Mouse (Mus musculus) midbrain, embryonic 12.5 days (tissue): ENCODE data around the gene Cyth4. TPM values are rescaled to one million over a fixed set of nuclear protein-coding genes. Genes with fewer than 3 reads are reported as not detected.

ENCODE experiments used
- ATAC-seq: fragments of 200-750 bp; cut with Nextera tagmentation; 2 replicates; pipeline ENCODE4 v1.8.0; 2017; ENCODE audit warnings: low read depth, moderate TSS enrichment, moderate library complexity; ENCODE audit not compliant: low FRiP score
- H3K27ac ChIP-seq: fragments of 300-500 bp; sonication (generic); replicated peaks from 2 replicates; pipeline ENCODE4 v1.5.1; 2016; ENCODE audit warnings: mild to moderate bottlenecking
- H3K27me3 ChIP-seq: fragments of 300-500 bp; sonication (generic); 2 replicates; pipeline ENCODE4 v1.6.1; 2016; ENCODE audit warnings: mild to moderate bottlenecking
- H3K36me3 ChIP-seq: fragments of 300-500 bp; sonication (generic); 2 replicates; pipeline ENCODE4 v1.6.1; 2016
- H3K4me1 ChIP-seq: fragments of 300-500 bp; sonication (generic); 2 replicates; pipeline ENCODE4 v1.6.1; 2016
- H3K4me2 ChIP-seq: fragments of 300-500 bp; sonication (generic); replicated peaks from 2 replicates; pipeline ENCODE4 v1.6.1; 2016; ENCODE audit warnings: mild to moderate bottlenecking, moderate library complexity
- H3K4me3 ChIP-seq: fragments of 300-500 bp; sonication (generic); 2 replicates; pipeline ENCODE4 v1.5.1; 2016; ENCODE audit warnings: mild to moderate bottlenecking
- H3K9ac ChIP-seq: fragments of 300-500 bp; sonication (generic); replicated peaks from 2 replicates; pipeline ENCODE4 v1.6.1; 2016; ENCODE audit warnings: mild to moderate bottlenecking, moderate library complexity
- H3K9me3 ChIP-seq: fragments of 300-500 bp; sonication (generic); 2 replicates; pipeline ENCODE4 v1.6.1; 2016; ENCODE audit warnings: mild to moderate bottlenecking
- WGBS: fragments of 180-500 bp; shearing (Covaris S2); methylation state at CpG from one replicate; pipeline ENCODE4 v1.1.7; 2016; 5-methylcytosine and 5-hydroxymethylcytosine counted together
- polyA plus RNA-seq: library from polyadenylated mRNA; unstranded; fragments of >200 nt; fragmentation: Nextera tagmentation; extraction: Ambion mirVana; gene quantifications from 2 replicates; pipeline ENCODE4 v1.2.1, GENCODE M21; 2016

Gene Cyth4
- polyA plus RNA-seq, result 5.4 and 6.9 TPM in 2 replicates

DNA sequence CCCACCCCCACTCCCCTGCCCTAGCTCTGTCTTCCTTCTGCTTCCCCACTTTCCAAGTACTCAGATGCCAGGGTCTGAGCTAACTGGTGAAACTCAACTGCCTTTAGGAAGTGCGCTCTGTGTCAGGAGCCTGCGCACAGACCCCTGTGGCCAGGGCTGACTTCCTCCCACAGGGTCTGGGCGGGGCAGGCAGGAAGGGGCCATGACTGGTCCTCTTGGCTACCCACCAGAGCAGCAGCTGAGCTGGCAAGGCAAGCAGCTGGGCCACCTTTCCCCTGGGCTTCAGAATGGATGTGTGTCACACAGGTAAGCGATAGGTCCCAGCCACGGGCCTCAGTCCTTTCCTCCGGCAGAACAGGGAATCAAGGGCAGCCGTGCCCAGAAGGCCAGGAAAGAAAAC, at the start of gene Cyth4:
Cyth4 (plus strand) TSS at position 134 of the 400 bp plus-strand sequence.
- no peak within 1 kb of the TSS for H3K4me2 ChIP-seq
- no peak within 1 kb of the TSS for H3K9ac ChIP-seq
- H3K27ac ChIP-seq, result no peak within 1 kb of the TSS
- ATAC-seq, result no peak
- H3K4me1 ChIP-seq, result no peaks in the 10 kb centered on the region
- H3K9me3 ChIP-seq, result no peaks in the 10 kb centered on the region
- H3K27me3 ChIP-seq, result no peaks in the 10 kb centered on the region
- H3K4me3 ChIP-seq, result no peak within 1 kb of the TSS
- 88% methylated on average over 7 of the region's 7 CpGs for WGBS
- no peaks in the 10 kb centered on the region for H3K36me3 ChIP-seq

DNA sequence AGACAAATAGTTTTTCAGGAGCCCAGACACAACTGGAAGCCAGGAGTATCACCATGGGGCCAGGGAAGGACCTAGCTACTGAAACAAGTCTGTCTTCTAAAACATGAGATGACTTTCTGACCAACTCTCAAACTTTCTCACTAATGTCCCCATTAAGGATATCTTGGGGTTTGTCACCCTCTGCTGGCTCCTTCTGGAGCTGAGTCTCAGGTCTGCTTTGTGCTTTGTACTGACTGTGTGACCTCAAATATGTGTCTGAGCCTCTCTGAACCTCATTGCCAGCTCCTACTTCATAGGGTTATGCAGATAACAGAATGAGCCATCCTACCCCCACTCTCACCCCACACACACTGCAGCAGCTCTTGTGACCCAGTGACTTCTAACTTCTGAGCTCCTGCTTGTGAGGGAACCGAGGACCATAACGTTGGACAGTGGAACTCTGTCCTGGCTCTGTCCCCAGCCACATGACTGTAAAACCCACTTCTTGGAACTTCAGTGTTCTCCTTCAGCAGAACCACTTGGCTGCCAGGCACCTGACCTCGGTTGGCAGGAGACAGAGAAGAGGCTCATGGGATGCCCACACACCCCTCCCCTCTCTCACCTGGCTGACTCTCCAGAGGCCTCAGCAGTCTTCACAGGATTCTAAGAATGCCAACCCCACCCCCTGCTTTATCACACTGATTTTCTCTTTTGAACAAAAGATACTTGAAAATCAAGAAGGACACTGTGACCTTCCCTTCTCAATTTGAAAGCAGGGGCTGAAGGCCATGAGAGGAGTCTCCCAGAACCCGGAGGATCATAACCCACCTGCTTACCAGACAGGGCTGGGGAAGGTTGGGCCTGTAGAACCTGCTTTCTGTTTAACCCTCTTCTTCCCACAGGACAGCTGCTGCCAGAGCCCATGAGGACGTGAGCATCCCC, 49.2 kb upstream of the Cyth4 start:
- peaks cover 28% of the 10 kb centered on the region for H3K27me3 ChIP-seq
- no peak for ATAC-seq
- 58% methylated on average over 5 of the region's 5 CpGs for WGBS
- peaks cover 5% of the 10 kb centered on the region; the same call in 1 of the 2 replicates for H3K9me3 ChIP-seq
- H3K9ac ChIP-seq, result no peak overlapping the region
- peaks cover 23% of the 10 kb centered on the region for H3K4me1 ChIP-seq
- H3K36me3 ChIP-seq, result no peaks in the 10 kb centered on the region
- H3K27ac ChIP-seq, result peak overlapping the region; percentile 36; the same call in 1 of the 2 replicates
- H3K4me3 ChIP-seq, result no peak overlapping the region
- no peak overlapping the region for H3K4me2 ChIP-seq

DNA sequence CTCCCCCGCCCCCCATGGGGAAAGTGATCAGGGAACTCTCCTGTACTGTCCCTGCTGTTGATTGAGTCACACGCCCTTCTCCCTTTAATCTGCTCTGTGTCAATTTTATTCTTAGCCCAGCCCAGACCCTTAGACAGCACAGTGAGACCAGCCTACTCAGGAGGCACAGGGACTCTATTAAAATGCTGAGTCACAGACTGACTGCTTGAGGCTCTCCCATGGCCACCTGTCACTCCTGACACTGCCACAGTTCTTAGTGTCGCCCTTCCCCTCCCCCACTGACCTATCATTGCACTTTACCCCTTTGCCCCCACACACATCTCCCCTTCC, 48.5 kb upstream of the Cyth4 start:
- Histone ChIP-seq H3K9me3 (peaks cover 11% of the 10 kb centered on the region; the same call in 1 of the 2 replicates), H3K4me1 (peaks cover 23% of the 10 kb centered on the region), H3K36me3 (no peaks in the 10 kb centered on the region), H3K27ac (peak overlapping the region; percentile 36; the same call in 1 of the 2 replicates), H3K9ac (no peak overlapping the region), H3K4me2 (no peak overlapping the region), H3K27me3 (peaks cover 26% of the 10 kb centered on the region), H3K4me3 (no peak overlapping the region)
- 18% methylated on average over 3 of the region's 3 CpGs for WGBS
- no peak for ATAC-seq

DNA sequence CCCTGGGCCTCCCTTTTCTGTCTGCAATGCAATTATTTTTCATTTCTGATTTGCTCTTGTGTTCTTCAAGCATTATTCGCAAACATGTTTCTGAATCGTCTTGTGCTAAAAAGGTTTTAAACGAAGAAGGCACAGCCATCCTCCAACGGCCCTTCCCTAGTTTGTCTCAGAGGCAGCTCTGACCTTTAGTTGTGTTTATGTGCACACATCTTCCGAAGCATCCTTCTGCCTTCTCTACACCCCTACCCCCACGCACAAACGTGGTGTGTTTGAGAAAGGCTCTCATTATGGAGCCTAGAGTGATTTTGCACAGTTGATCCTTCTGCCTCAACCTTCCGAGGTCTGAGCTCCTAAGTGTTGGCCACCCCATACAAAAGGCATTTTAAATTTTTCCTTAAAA, 48.1 kb upstream of the Cyth4 start:
- H3K27me3 ChIP-seq, result peaks cover 22% of the 10 kb centered on the region

DNA sequence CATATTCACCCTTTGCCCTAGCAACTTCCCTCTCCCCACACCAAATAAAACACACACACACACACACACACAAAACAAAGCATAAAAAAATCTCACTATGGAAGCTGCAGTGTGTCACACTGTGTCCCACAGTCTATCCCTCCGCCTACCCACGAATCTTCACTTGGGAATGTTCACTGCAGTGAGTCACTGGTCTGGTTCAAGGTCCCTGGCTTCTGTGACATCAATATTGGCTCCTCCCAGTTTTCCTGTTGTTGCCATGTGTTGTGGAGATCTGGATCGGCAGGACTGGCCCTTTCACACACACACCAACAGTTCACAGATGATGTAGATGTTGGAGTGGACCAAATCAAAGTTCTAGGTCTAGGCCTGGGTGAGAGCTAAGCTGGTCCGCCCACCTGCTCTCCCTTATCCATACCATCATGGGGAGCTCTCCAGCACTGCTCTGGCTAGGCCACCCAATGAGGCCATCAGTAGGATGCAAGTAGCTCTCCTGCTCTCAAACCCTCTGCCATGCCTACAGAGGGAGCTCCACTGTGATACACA, 47.6 kb upstream of the Cyth4 start:
- H3K27me3 ChIP-seq, result peaks cover 17% of the 10 kb centered on the region
- H3K9ac ChIP-seq, result no peak overlapping the region
- 82% methylated on average over 4 of the region's 4 CpGs for WGBS
- H3K4me3 ChIP-seq, result no peak overlapping the region
- H3K36me3 ChIP-seq, result no peaks in the 10 kb centered on the region
- no peak overlapping the region for H3K4me2 ChIP-seq
- H3K9me3 ChIP-seq, result peaks cover 11% of the 10 kb centered on the region; the same call in 1 of the 2 replicates
- no peak for ATAC-seq
- H3K4me1 ChIP-seq, result peaks cover 20% of the 10 kb centered on the region
- no peak overlapping the region for H3K27ac ChIP-seq

More for the DNA sequence above, 48.1 kb upstream of the Cyth4 start:
- Histone ChIP-seq H3K9me3 (peaks cover 11% of the 10 kb centered on the region; the same call in 1 of the 2 replicates), H3K4me3 (no peak overlapping the region), H3K9ac (no peak overlapping the region), H3K4me2 (no peak overlapping the region), H3K27ac (no peak overlapping the region), H3K4me1 (peaks cover 23% of the 10 kb centered on the region), H3K36me3 (no peaks in the 10 kb centered on the region)
- ATAC-seq, result no peak
- WGBS, result 76% methylated on average over 8 of the region's 8 CpGs

DNA sequence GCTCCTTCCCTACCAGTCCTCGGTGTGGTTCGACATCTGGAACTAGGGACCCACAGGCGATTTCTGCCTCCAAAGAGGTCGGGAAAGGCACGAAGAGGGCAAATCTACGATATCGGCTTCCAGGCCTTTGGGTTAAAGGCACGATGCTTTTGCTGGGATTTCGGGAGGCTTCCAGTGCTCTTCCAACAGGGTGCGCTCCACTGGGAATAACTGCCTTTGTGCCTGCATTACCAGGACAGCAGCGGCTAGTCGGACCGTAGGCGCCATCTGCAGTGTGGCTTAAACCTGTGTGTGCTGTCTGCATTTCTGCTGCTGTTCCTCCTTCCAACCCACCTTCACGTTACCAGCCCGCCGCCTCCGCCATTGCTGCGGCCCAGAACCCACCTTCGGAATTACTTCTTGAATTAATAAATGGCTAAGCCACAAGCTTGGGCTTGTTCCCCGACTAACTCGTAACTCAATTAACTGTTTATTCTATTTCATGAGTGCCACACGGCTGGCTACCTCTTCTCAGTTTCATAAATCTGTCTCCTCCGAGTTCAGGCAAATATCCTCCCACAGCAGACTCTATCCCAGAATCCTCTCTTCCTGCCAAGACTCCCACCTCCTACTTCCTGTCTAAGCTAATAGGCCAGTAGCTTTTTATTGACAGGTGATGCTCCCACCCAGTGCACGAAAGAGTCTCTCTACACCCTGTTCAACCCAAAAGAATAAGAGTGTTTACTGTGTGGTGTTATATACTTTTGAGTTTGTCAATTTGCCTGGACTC, 42.1 kb upstream of the Cyth4 start:
- Histone ChIP-seq H3K4me2 (peak overlapping the region; percentile 7; the same call in 1 of the 2 replicates), H3K4me3 (no peak overlapping the region), H3K9me3 (peaks cover 11% of the 10 kb centered on the region; the same call in 1 of the 2 replicates), H3K9ac (no peak overlapping the region), H3K27me3 (no peaks in the 10 kb centered on the region), H3K27ac (no peak overlapping the region), H3K4me1 (no peaks in the 10 kb centered on the region), H3K36me3 (no peaks in the 10 kb centered on the region)
- WGBS, result 72% methylated on average over 25 of the region's 25 CpGs
- no peak for ATAC-seq

DNA sequence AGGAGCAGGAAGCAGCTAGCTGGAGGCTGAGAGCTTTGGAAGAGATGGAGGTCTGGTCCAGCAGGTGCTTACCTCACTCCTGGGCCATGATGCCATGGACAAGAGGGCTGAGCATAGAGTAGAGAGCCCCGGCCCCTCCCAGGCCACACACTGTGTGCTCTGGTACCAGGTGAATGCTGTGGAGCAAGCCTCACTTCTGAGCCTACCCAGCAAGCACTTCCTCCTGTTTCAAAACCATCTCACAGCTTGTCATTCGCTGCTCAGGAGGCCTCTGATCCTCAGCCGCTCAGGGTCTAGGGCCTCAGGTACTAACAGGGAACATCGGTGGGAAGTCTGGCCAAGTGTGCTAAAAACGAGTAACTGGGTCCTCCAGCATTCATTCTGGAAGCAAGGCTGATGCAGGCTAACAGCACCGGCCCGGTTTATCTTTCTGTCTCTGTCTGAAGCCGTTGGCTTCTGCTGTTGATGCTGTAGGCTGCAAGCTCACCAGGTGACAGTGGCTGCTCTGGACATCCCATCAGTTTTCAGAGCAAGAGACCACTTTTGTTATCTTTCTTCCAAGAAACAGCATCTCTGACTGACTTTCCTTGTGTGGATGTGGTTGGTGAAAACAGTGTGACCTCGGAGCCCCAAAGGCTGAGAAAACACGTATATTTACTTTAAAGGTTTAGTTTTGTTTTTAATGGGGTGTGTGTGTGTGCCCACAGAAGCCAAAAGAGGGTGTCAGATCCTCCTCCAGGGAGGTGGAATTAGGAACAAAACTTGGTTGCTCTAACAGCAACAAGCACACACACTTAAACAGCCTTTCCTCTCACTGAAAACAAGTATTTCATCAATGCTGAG, 38.9 kb upstream of the Cyth4 start:
- Histone ChIP-seq H3K9me3 (0 out of 2 replicates have a peak, but pooled peaks cover 3% of the 10 kb centered on the region), H3K27me3 (no peaks in the 10 kb centered on the region), H3K9ac (no peak overlapping the region), H3K4me3 (no peak overlapping the region), H3K27ac (no peak overlapping the region), H3K36me3 (no peaks in the 10 kb centered on the region), H3K4me2 (no peak overlapping the region), H3K4me1 (no peaks in the 10 kb centered on the region)
- 76% methylated on average over 10 of the region's 10 CpGs for WGBS
- no peak for ATAC-seq

DNA sequence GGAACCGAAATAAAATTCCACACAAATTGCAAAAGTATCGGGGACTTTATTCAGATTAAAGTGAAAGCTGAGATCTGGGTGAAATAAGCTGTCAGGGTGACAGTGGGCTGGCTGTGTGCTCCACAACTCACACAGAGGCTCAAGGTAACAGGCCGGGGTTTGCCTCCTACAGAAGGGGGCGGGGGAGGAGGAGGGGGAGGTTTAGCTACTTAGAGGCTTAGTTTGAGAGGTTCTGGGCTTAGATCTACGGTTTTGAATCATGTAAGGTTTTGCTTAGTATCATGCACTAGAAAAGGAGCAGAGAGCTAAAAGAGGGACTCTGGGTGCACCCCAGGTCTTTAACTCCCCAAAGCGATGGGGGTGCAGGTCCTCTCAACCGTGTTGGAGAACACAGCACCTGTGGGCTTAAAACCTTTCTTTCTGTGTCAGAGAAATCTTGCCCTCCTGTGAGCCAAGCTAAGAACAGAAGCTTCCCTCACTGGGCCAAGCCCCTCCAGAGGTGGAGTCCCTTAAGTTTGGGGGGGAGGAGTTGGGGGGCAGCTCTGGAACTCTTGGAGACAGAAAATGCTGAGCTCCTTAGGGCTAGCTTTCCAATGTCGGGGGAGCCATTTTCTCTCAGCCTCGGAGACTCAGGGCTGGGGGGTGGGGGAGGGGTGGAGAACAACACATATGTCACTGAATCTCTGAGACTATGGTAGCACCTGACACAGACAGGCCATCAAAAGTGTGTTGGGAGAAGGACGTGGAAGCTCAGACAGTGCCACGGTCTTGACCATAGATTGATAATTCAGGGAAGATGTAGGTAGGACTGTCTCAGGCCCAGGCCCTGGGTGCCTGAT, 37.5 kb upstream of the Cyth4 start:
- Histone ChIP-seq H3K27ac (no peak overlapping the region), H3K9ac (no peak overlapping the region), H3K4me2 (no peak overlapping the region), H3K4me3 (no peak overlapping the region), H3K4me1 (no peaks in the 10 kb centered on the region), H3K27me3 (no peaks in the 10 kb centered on the region), H3K36me3 (no peaks in the 10 kb centered on the region), H3K9me3 (no peaks in the 10 kb centered on the region)
- no peak for ATAC-seq
- 55% methylated on average over 11 of the region's 11 CpGs for WGBS

DNA sequence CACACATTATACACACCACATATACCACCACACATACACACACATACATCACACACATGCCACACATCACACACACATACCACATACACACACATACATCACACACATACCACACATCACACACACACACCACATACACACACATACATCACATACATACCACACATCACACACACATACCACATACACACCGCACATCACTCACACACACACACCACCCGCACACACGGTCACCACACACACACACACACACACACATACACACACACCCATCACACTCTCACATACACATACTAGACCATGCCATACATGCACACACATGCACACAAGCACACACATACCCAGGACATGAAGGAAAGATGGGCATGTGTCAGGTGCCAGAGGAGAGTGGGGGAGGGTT, 33.5 kb upstream of the Cyth4 start:
- no peak overlapping the region for H3K27ac ChIP-seq
- H3K9me3 ChIP-seq, result no peaks in the 10 kb centered on the region
- H3K36me3 ChIP-seq, result no peaks in the 10 kb centered on the region
- ATAC-seq, result no peak
- H3K4me3 ChIP-seq, result no peak overlapping the region
- no peak overlapping the region for H3K4me2 ChIP-seq
- H3K27me3 ChIP-seq, result no peaks in the 10 kb centered on the region; the same call in 1 of the 2 replicates
- WGBS, result 92% methylated on average over 3 of the region's 3 CpGs
- H3K4me1 ChIP-seq, result no peaks in the 10 kb centered on the region
- no peak overlapping the region for H3K9ac ChIP-seq

DNA sequence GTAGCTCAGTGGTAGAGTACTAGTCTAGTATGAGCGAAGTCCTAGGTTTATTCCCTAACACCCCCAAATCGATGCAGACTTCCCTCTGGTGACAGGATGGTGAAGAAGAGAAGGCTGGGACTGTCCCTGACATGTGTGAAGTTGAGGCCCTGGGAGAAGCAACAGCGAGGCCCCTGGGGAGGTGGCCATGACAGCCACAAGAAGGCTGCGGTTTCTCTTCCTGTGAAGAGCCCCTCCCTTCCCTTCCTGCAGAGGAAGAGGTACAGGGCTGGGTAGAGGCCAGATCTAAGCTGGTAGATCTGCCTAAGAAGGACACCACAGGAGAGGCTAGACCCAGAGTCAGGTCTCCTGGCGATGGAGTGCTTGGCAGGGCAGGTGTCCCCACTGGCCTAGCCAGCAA, 32.9 kb upstream of the Cyth4 start:
- H3K4me2 ChIP-seq, result no peak overlapping the region
- no peak overlapping the region for H3K9ac ChIP-seq
- no peaks in the 10 kb centered on the region for H3K36me3 ChIP-seq
- H3K4me1 ChIP-seq, result no peaks in the 10 kb centered on the region
- WGBS, result 83% methylated on average over 5 of the region's 5 CpGs
- no peaks in the 10 kb centered on the region; the same call in 1 of the 2 replicates for H3K27me3 ChIP-seq
- ATAC-seq, result no peak
- H3K9me3 ChIP-seq, result no peaks in the 10 kb centered on the region
- no peak overlapping the region for H3K27ac ChIP-seq
- no peak overlapping the region for H3K4me3 ChIP-seq
